Comparison of ENCODE assay signal across 13 mouse cellular contexts in the genomic region with DNA sequence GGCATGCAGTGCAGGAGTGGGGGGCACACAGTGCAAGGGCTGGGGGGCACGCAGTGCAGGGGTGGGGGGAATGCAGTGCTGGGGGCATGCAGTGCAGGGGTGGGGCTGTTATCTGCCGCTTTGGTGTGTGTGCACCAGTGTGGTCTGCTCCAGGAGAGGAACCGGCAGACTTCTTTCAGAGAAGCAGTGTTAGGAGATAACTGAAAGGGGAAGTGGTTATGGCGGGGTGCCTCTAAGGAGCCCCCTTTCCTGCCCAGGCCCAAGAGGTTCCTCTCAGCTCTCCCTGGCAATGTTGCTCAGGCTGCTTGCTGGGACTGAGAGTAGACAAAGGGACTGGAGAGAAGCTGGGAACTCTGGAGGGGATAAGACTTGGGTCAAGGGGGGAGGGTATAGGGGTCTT. TPM values are rescaled to one million over a fixed set of nuclear protein-coding genes. Genes with fewer than 3 reads are reported as not detected.
DNase-seq lines count a peak whose midpoint lies in the region; ATAC-seq and TF ChIP-seq lines count a peak whose summit lies in the region.
"Had no signal": no experiment of that assay in that cellular context is flagged by ENCODE, and none has a peak within 500 bp of the region (broad histone marks: within the 10 kb centered on the region; RNA-seq: fewer than 3 reads in every experiment).

No protein-coding gene starts in this region.

- no peak overlapping the region for H3K4me3 ChIP-seq in liver, embryonic 14.5 days (ENCODE audit: insufficient read depth in 1 of 2, low read depth in 2 of 2, low read length in 2 of 2)
- H3K4me3 ChIP-seq in midbrain, embryonic 14.5 days (replicated peaks; ENCODE audit: low read depth, low read length), result no peak overlapping the region
- H3K4me3 ChIP-seq: left cerebral cortex, adult 2 months; limb, embryonic 15.5 days had no signal

- peak; percentile 10; the same call in 1 of the 2 replicates for ATAC-seq in liver, embryonic 14.5 days (ENCODE audit: insufficient read depth)
- no peak for ATAC-seq in midbrain, embryonic 14.5 days (ENCODE audit: low FRiP score, low TSS enrichment)
- ATAC-seq: intestine, postnatal 0 days had no signal

- DNase-seq in A20 (ENCODE audit: low read depth, low spot score) (peak; percentile 76), MEL-GATA-1-ER (ENCODE audit: extremely low read depth, low read depth) (peak; percentile 97), MN1 (ENCODE audit: low spot score) (no peak)
- DNase-seq in liver, embryonic 14.5 days (ENCODE audit: low read depth in 3 of 3, low spot score in 3 of 3), result no peak
- peak; percentile 43 to 57 for DNase-seq in thymus, adult 18-20 months
- DNase-seq in gastrocnemius, postnatal 10 days, result no peak
- DNase-seq in midbrain, embryonic 14.5 days, result no peak
- DNase-seq: adrenal gland, postnatal 36 days; cerebellum, adult 11-12 months had no signal

- no peak for TF ChIP-seq CTCF in liver, embryonic 14.5 days (IDR thresholded peaks at IDR 0.05; ENCODE audit: low read depth)

- peaks cover 5% of the 10 kb centered on the region for H3K27me3 ChIP-seq in liver, embryonic 14.5 days (ENCODE audit: control insufficient read depth, insufficient read depth, low read length)
- peaks cover 32% of the 10 kb centered on the region for H3K27me3 ChIP-seq in midbrain, embryonic 14.5 days (ENCODE audit: control insufficient read depth, insufficient read depth, low read length)

- H3K4me2 ChIP-seq in liver, embryonic 14.5 days (ENCODE audit: low read depth), result no peak overlapping the region
- H3K4me2 ChIP-seq in midbrain, embryonic 14.5 days (ENCODE audit: low read length), result no peak overlapping the region
- H3K4me2 ChIP-seq: limb, embryonic 15.5 days had no signal

- 4% methylated on average over 4 of the region's 4 CpGs for WGBS in liver, embryonic 14.5 days (ENCODE audit: insufficient replicate concordance)
- WGBS in midbrain, embryonic 14.5 days, result 77% methylated on average over 4 of the region's 4 CpGs

- no peak for TF ChIP-seq EP300 in liver, embryonic 14.5 days (IDR thresholded peaks at IDR 0.05; ENCODE audit: low read depth)

- H3K9me3 ChIP-seq in liver, embryonic 14.5 days (ENCODE audit: control insufficient read depth, low read length), result no peaks in the 10 kb centered on the region
- no peaks in the 10 kb centered on the region for H3K9me3 ChIP-seq in midbrain, embryonic 14.5 days (ENCODE audit: control insufficient read depth, low read length)
- H3K9me3 ChIP-seq: limb, embryonic 15.5 days had no signal

- no peaks in the 10 kb centered on the region for H3K36me3 ChIP-seq in liver, embryonic 14.5 days (replicated peaks; ENCODE audit: control insufficient read depth, insufficient read depth, low read depth)
- H3K36me3 ChIP-seq in midbrain, embryonic 14.5 days (ENCODE audit: control insufficient read depth, insufficient read depth, low read length), result no peaks in the 10 kb centered on the region
- H3K36me3 ChIP-seq: limb, embryonic 15.5 days had no signal

- peaks cover 14 to 17% of the 10 kb centered on the region in 2 experiments for H3K4me1 ChIP-seq in liver, embryonic 14.5 days (replicated peaks; ENCODE audit: control insufficient read depth in 2 of 2, insufficient read depth in 2 of 2, low read length in 1 of 2)
- no peaks in the 10 kb centered on the region for H3K4me1 ChIP-seq in midbrain, embryonic 14.5 days (ENCODE audit: control insufficient read depth, insufficient read depth, low read length)

- no peak overlapping the region for H3K27ac ChIP-seq in liver, embryonic 14.5 days
- no peak overlapping the region for H3K27ac ChIP-seq in midbrain, embryonic 14.5 days (replicated peaks; ENCODE audit: low read depth, low read length)
- H3K27ac ChIP-seq: left cerebral cortex, adult 2 months; limb, embryonic 15.5 days had no signal

- no peak overlapping the region for H3K9ac ChIP-seq in liver, embryonic 14.5 days (replicated peaks)
- no peak overlapping the region for H3K9ac ChIP-seq in midbrain, embryonic 14.5 days (replicated peaks; ENCODE audit: low read length)
- H3K9ac ChIP-seq: limb, embryonic 15.5 days had no signal

RNA-seq across cellular contexts. Expression of gene Map3k6, which starts 2.7 kb away (rescaled TPM):
- 2.0 and 2.4 TPM in 2 replicates for polyA plus RNA-seq in liver, embryonic 14.5 days (2012; rRNA removed)
- polyA plus RNA-seq in liver, embryonic 14.5 days (2014; fragmentation: Nextera tagmentation; extraction: Ambion mirVana), result 1.2 and 1.5 TPM in 2 replicates
- total RNA-seq in gastrocnemius, postnatal 10 days (2021), result 1 to 10 TPM; 2.1 to 5.5 TPM
- polyA plus RNA-seq in midbrain, embryonic 14.5 days (2014; fragmentation: Nextera tagmentation; extraction: Ambion mirVana), result 0.92 and 1.9 TPM in 2 replicates

RNA-seq across cellular contexts. Expression of gene Sytl1, which starts 25.0 kb away (rescaled TPM):
- polyA plus RNA-seq in liver, embryonic 14.5 days (2012; rRNA removed), result 0.52 and 0.56 TPM in 2 replicates
- polyA plus RNA-seq in liver, embryonic 14.5 days (2014; fragmentation: Nextera tagmentation; extraction: Ambion mirVana), result 0.48 and 0.80 TPM in 2 replicates
- total RNA-seq in gastrocnemius, postnatal 10 days (2021), result 1 to 10 TPM; 1.1 to 1.4 TPM
- 0.25 and 0.31 TPM in 2 replicates for polyA plus RNA-seq in midbrain, embryonic 14.5 days (2014; fragmentation: Nextera tagmentation; extraction: Ambion mirVana)

RNA-seq across cellular contexts. Expression of gene Gpr3, which starts 25.6 kb away (rescaled TPM):
- 0.02 TPM in 1 of 2 replicates, not detected in the other for polyA plus RNA-seq in liver, embryonic 14.5 days (2012; rRNA removed)
- polyA plus RNA-seq in liver, embryonic 14.5 days (2014; fragmentation: Nextera tagmentation; extraction: Ambion mirVana), result not detected in 2 replicates
- total RNA-seq in gastrocnemius, postnatal 10 days (2021), result not detected
- polyA plus RNA-seq in midbrain, embryonic 14.5 days (2014; fragmentation: Nextera tagmentation; extraction: Ambion mirVana), result 1.3 and 2.4 TPM in 2 replicates
- total RNA-seq: heart, adult 8-10 months had no signal
- polyA plus RNA-seq: intestine, postnatal 0 days; limb, embryonic 15.5 days had no signal

RNA-seq across cellular contexts. Expression of gene Cd164l2, which starts 26.0 kb away (rescaled TPM):
- polyA plus RNA-seq in liver, embryonic 14.5 days (2012; rRNA removed), result 0.05 and 0.06 TPM in 2 replicates
- polyA plus RNA-seq in liver, embryonic 14.5 days (2014; fragmentation: Nextera tagmentation; extraction: Ambion mirVana), result not detected in 2 replicates
- not detected for total RNA-seq in gastrocnemius, postnatal 10 days (2021)
- 0.95 and 2.9 TPM in 2 replicates for polyA plus RNA-seq in midbrain, embryonic 14.5 days (2014; fragmentation: Nextera tagmentation; extraction: Ambion mirVana)
- total RNA-seq: heart, adult 8-10 months had no signal

RNA-seq across cellular contexts. Expression of gene Tmem222, which starts 39.7 kb away (rescaled TPM):
- 31.6 and 35.3 TPM in 2 replicates for polyA plus RNA-seq in liver, embryonic 14.5 days (2012; rRNA removed)
- polyA plus RNA-seq in liver, embryonic 14.5 days (2014; fragmentation: Nextera tagmentation; extraction: Ambion mirVana), result 36.4 and 38.7 TPM in 2 replicates
- 10 to 100 TPM; 23.6 to 25.9 TPM for total RNA-seq in gastrocnemius, postnatal 10 days (2021)
- 115 and 121 TPM in 2 replicates for polyA plus RNA-seq in midbrain, embryonic 14.5 days (2014; fragmentation: Nextera tagmentation; extraction: Ambion mirVana)

Comparison
In these comparisons a context has a peak if more than half of its experiments do, and no peak if none do; other contexts are left out.
1. DNase-seq: peak in A20 (single experiment), MEL-GATA-1-ER (single experiment) and thymus, adult 18-20 months (2 of 2); none in liver, embryonic 14.5 days (0 of 3), MN1 (single experiment), gastrocnemius, postnatal 10 days (single experiment) and midbrain, embryonic 14.5 days (single experiment).